Mouse (Mus musculus) embryo, embryonic 11.5 days (tissue): ENCODE results near the gene 1110032A03Rik.

Experiments
- DNase-seq: peaks from one replicate; pipeline ENCODE4 v3.0.0-alpha.2; 2012; ENCODE audit warnings: low read depth, low spot score

The 1110032A03Rik gene

GRCm38 (mm10) chr9:50734989-50735388 is 40.3 kb downstream of the 1110032A03Rik start:
- no peak for DNase-seq

- no peak for DNase-seq
These were observed 42.8 kb downstream of the 1110032A03Rik start for GRCm38 (mm10) chr9:50732560-50732959.

- no peak for DNase-seq
These were observed 45.7 kb downstream of the 1110032A03Rik start for GRCm38 (mm10) chr9:50729600-50729999.

DNA sequence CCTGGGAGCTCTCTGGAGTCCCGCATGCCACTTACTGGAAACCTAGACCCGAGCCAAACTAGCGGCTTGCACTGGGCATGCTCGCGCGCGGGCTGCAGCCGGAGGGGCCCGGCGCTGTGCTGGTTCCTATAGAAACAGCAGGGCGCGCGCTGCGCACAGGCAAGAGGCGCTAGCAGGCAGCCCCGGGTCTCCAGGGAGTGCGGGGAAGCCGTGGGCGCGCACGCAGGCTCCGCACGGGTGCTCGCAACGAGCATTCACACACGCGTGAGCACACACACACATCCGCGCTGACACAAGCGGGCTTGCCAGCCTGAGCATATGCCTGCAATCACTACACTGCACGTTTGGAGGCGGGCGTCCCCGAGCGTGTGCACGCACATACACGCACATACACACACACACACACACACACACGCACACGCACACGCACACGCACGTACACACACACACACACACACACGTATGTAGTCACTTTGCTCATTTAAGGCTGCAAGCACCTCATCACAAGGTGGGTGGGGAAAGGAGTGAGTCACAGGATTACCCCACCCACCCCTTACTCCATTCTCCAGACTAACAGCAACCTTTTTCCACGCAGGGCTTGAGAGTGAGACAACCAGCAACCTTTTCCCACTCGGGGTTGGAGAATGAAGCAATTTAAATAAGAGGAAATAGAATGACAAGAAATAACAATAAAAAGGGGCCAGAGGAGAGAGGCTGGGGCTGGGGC is 47.2 kb downstream of the 1110032A03Rik start:
- DNase-seq = peak; percentile 71

- DNase-seq = no peak
These were observed 48.0 kb downstream of the 1110032A03Rik start for GRCm38 (mm10) chr9:50727171-50727924.

GRCm38 (mm10) chr9:50725921-50726590 is 49.3 kb downstream of the 1110032A03Rik start:
- no peak for DNase-seq

DNA sequence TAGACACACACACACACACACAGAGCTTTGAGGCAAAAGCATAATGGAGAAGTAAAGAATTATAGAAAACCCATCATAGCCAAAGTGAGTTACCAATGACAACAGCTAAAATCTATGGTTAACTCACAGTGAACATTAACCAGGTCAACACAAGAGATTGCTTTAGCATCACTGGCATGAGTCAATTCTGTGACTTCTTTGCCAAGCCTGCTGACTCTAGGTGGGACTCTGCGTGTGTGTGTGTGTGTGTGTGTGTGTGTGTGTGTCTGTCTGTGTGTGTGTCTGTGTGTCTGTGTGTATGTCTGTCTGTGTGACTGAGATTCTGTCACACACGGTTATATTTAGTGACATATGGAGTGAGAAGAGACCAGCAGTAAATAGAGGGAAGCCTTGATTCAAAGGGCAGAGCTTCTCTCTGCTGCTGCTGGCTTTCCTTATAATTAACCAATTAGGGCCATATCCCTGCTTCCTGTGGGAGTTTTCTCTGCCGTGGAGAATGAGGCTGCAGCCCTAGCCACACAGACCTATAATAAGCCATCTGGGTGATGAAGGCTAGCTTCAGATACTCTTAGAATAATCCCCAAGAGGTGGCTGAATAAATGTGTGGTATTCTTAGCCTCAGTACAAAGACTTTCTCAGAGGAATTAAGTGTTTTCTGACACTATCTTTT is 50.5 kb downstream of the 1110032A03Rik start:
- no peak for DNase-seq

DNA sequence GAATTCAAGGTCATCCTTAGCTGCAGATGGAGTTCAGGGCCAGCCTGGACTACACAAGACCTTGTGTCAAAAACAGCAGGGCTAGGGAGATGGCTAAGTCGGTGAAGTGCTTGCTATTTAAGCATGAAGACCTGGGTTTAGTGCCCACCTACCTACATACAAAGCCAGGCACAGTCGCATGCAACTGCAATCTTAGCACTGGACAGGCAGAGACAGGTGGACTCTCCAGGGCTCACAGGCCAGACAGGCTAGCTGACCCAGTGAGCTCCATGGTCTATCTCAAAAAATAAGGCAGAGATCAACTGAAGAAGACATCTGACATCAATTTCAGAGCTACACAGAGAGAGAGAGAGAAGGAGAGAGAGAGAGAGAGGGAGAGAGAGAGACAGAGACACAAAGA is 51.2 kb downstream of the 1110032A03Rik start:
- no peak for DNase-seq

GRCm38 (mm10) chr9:50723406-50723805 is 51.9 kb downstream of the 1110032A03Rik start:
- DNase-seq = no peak

GRCm38 (mm10) chr9:50722451-50722911 is 52.8 kb downstream of the 1110032A03Rik start:
- no peak for DNase-seq

- DNase-seq = no peak
These were observed 54.3 kb downstream of the 1110032A03Rik start for GRCm38 (mm10) chr9:50721061-50721460.

GRCm38 (mm10) chr9:50718878-50719277 is 56.4 kb downstream of the 1110032A03Rik start:
- DNase-seq = no peak

- DNase-seq = no peak
These were observed 61.1 kb downstream of the 1110032A03Rik start for GRCm38 (mm10) chr9:50714188-50714587.
